Mouse (Mus musculus): Measurements from ENCODE around the gene Col25a1. TPM values are rescaled to one million over a fixed set of nuclear protein-coding genes. Genes with fewer than 3 reads are reported as not detected.

The Col25a1 gene
- polyA plus RNA-seq, 2 experiments = 0.94 to 1.1 TPM

DNA sequence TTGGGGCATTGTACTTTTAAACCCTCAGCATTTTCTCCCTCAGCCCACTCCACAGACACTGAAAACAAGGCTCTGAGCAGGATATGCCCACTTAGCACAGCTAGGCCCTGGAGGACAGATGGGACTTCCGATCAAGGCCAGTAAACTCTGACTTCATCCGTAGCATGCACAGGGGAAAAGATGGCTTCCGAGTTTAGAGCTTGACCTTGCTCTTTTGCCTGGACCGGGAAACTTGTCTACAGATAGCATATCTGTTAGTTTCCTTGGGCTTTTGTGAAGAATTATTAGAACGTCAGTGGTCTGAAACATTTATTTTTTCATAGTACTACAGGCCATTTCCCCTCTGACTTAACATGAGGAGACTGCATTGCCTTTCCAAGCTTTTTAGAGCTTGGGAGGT is 159.4 kb downstream of the Col25a1 start:
- DNase-seq (ENCODE audit: low read depth in 3 of 3, low spot score in 3 of 3) (no peak), ATAC-seq (ENCODE audit: insufficient read depth) (no peak)

DNA sequence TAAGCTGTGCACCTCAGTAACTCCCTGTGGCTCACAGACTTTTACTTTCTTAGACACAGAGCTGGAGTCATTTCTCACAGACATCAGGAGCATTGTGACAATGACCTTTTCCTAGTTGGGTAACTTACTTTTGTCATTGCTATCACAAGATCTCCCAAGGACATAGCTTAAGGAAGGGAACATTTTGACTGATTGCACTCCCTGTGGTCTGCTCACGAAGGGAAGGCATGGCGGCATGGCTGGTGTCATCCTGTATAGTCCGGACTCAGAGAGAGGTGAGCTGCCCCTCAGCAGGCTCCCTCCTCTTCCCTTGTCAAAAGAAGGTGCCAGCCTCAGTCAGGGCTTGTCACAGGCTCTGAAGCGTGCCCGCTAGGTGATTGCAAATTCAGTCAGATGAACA is 160.6 kb downstream of the Col25a1 start:
- Histone ChIP-seq H3K27me3 (ENCODE audit: control insufficient read depth, insufficient read depth, low read length) (no peaks in the 10 kb centered on the region), H3K4me3 (ENCODE audit: insufficient read depth in 1 of 2, low read depth in 2 of 2, low read length in 2 of 2) (no peak overlapping the region), H3K36me3 (replicated peaks; ENCODE audit: control insufficient read depth, insufficient read depth, low read depth) (no peaks in the 10 kb centered on the region), H3K27ac (no peak overlapping the region), H3K9me3 (ENCODE audit: control insufficient read depth, low read length) (no peaks in the 10 kb centered on the region), H3K9ac (replicated peaks) (no peak overlapping the region), H3K4me2 (ENCODE audit: low read depth) (no peak overlapping the region), H3K4me1 (replicated peaks; ENCODE audit: control insufficient read depth in 2 of 2, insufficient read depth in 2 of 2, low read length in 1 of 2) (no peaks in the 10 kb centered on the region)
- 64% methylated on average over 5 of the region's 5 CpGs for WGBS (ENCODE audit: insufficient replicate concordance)
- ATAC-seq (ENCODE audit: insufficient read depth) (no peak), DNase-seq (ENCODE audit: low read depth in 3 of 3, low spot score in 3 of 3) (no peak)
- TF ChIP-seq EP300 (IDR thresholded peaks at IDR 0.05; ENCODE audit: low read depth) = no peak
- TF ChIP-seq CTCF (IDR thresholded peaks at IDR 0.05; ENCODE audit: low read depth) = no peak

More for the DNA sequence above, 159.4 kb downstream of the Col25a1 start:
- Histone ChIP-seq H3K9me3 (ENCODE audit: control insufficient read depth, low read length) (no peaks in the 10 kb centered on the region), H3K4me1 (replicated peaks; ENCODE audit: control insufficient read depth in 2 of 2, insufficient read depth in 2 of 2, low read length in 1 of 2) (no peaks in the 10 kb centered on the region), H3K9ac (replicated peaks) (no peak overlapping the region), H3K27ac (no peak overlapping the region), H3K27me3 (ENCODE audit: control insufficient read depth, insufficient read depth, low read length) (no peaks in the 10 kb centered on the region), H3K4me2 (ENCODE audit: low read depth) (no peak overlapping the region), H3K4me3 (ENCODE audit: insufficient read depth in 1 of 2, low read depth in 2 of 2, low read length in 2 of 2) (no peak overlapping the region), H3K36me3 (replicated peaks; ENCODE audit: control insufficient read depth, insufficient read depth, low read depth) (no peaks in the 10 kb centered on the region)
- WGBS (ENCODE audit: insufficient replicate concordance) = 68% methylated on average over 5 of the region's 5 CpGs
- TF ChIP-seq EP300 (IDR thresholded peaks at IDR 0.05; ENCODE audit: low read depth) = no peak
- TF ChIP-seq CTCF (IDR thresholded peaks at IDR 0.05; ENCODE audit: low read depth) = no peak

DNA sequence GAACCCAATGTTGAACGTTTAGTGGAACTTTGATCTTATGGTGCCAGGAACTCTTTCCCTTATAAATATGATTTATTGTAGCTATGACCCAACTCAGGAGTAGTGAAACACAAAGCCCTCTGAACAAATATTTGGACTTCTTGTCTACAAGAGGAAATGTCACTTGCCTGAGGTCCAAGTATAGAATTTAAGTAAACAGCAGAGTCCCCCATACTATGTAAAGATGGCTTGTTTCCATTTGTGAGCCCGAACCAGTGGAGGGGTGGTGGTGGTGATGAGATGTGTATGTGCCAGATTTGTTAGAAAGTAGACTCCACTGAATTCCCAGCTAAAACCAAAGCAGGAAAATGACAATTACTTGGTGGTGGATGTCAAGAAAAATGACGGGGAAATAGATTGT is 169.2 kb downstream of the Col25a1 start:
- Histone ChIP-seq H3K4me1 (replicated peaks; ENCODE audit: control insufficient read depth in 2 of 2, insufficient read depth in 2 of 2, low read length in 1 of 2) (no peaks in the 10 kb centered on the region), H3K27ac (no peak overlapping the region), H3K27me3 (ENCODE audit: control insufficient read depth, insufficient read depth, low read length) (no peaks in the 10 kb centered on the region), H3K4me2 (ENCODE audit: low read depth) (no peak overlapping the region), H3K9me3 (ENCODE audit: control insufficient read depth, low read length) (no peaks in the 10 kb centered on the region), H3K36me3 (replicated peaks; ENCODE audit: control insufficient read depth, insufficient read depth, low read depth) (no peaks in the 10 kb centered on the region), H3K9ac (replicated peaks) (no peak overlapping the region), H3K4me3 (ENCODE audit: insufficient read depth in 1 of 2, low read depth in 2 of 2, low read length in 2 of 2) (no peak overlapping the region)
- ATAC-seq (ENCODE audit: insufficient read depth) (no peak), DNase-seq (ENCODE audit: low read depth in 3 of 3, low spot score in 3 of 3) (no peak)
- 53% methylated on average over 3 of the region's 3 CpGs for WGBS (ENCODE audit: insufficient replicate concordance)
- TF ChIP-seq CTCF (IDR thresholded peaks at IDR 0.05; ENCODE audit: low read depth) (no peak), EP300 (IDR thresholded peaks at IDR 0.05; ENCODE audit: low read depth) (no peak)

DNA sequence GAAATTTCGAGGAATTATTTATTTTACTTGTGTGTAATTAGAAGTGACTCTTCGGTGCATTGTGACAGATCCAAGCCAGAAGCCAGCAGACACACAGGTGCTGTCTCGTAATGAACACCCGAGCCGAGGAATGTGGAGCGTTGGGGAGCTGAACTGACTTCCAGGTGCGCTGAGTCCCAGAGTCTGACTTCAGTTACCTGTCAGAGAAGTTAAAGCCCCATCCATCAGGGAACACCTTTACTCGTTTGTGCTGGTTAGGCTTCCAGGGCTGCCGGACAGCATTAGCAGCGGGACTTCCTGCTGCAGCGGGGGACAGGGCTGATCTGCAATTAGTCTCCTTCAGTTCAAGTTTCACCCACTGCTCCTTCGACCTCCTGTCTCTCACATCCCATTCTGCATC is 172.3 kb downstream of the Col25a1 start:
- TF ChIP-seq CTCF (IDR thresholded peaks at IDR 0.05; ENCODE audit: low read depth) (no peak), EP300 (IDR thresholded peaks at IDR 0.05; ENCODE audit: low read depth) (no peak)
- no peaks in the 10 kb centered on the region for H3K27me3 ChIP-seq (ENCODE audit: control insufficient read depth, insufficient read depth, low read length)
- 61% methylated on average over 12 of the region's 12 CpGs for WGBS (ENCODE audit: insufficient replicate concordance)
- no peaks in the 10 kb centered on the region for H3K36me3 ChIP-seq (replicated peaks; ENCODE audit: control insufficient read depth, insufficient read depth, low read depth)
- ATAC-seq (ENCODE audit: insufficient read depth) (no peak), DNase-seq (ENCODE audit: low read depth in 3 of 3, low spot score in 3 of 3) (no peak)
- no peaks in the 10 kb centered on the region for H3K4me1 ChIP-seq (replicated peaks; ENCODE audit: control insufficient read depth in 2 of 2, insufficient read depth in 2 of 2, low read length in 1 of 2)
- no peaks in the 10 kb centered on the region for H3K9me3 ChIP-seq (ENCODE audit: control insufficient read depth, low read length)
- no peak overlapping the region for H3K4me3 ChIP-seq (ENCODE audit: insufficient read depth in 1 of 2, low read depth in 2 of 2, low read length in 2 of 2)
- H3K9ac ChIP-seq (replicated peaks) = no peak overlapping the region
- H3K27ac ChIP-seq = no peak overlapping the region
- H3K4me2 ChIP-seq (ENCODE audit: low read depth) = no peak overlapping the region

- DNase-seq (ENCODE audit: low read depth in 3 of 3, low spot score in 3 of 3) (no peak), ATAC-seq (ENCODE audit: insufficient read depth) (no peak)
- H3K36me3 ChIP-seq (replicated peaks; ENCODE audit: control insufficient read depth, insufficient read depth, low read depth) = no peaks in the 10 kb centered on the region
- no peak overlapping the region for H3K4me2 ChIP-seq (ENCODE audit: low read depth)
- H3K9me3 ChIP-seq (ENCODE audit: control insufficient read depth, low read length) = no peaks in the 10 kb centered on the region
- H3K9ac ChIP-seq (replicated peaks) = no peak overlapping the region
- H3K27ac ChIP-seq = no peak overlapping the region
- whole genome bisulfite sequencing (ENCODE audit: insufficient replicate concordance) = 65% methylated on average over 9 of the region's 9 CpGs
- H3K4me3 ChIP-seq (ENCODE audit: insufficient read depth in 1 of 2, low read depth in 2 of 2, low read length in 2 of 2) = no peak overlapping the region
- no peaks in the 10 kb centered on the region for H3K4me1 ChIP-seq (replicated peaks; ENCODE audit: control insufficient read depth in 2 of 2, insufficient read depth in 2 of 2, low read length in 1 of 2)
- H3K27me3 ChIP-seq (ENCODE audit: control insufficient read depth, insufficient read depth, low read length) = no peaks in the 10 kb centered on the region
- TF ChIP-seq CTCF (IDR thresholded peaks at IDR 0.05; ENCODE audit: low read depth) (no peak), EP300 (IDR thresholded peaks at IDR 0.05; ENCODE audit: low read depth) (no peak)
Measured at GRCm38 (mm10) chr3:130304827-130305226, 173.5 kb downstream of the Col25a1 start.

Measured in liver, embryonic 14.5 days (tissue).